Mouse (Mus musculus) liver, postnatal 0 days (tissue): Measurements from ENCODE around the gene Pkp3.

Experiments
- CTCF ChIP-seq: sonication (generic); IDR thresholded peaks from 2 replicates; pipeline ENCODE4 v1.5.1; 2016; ENCODE audit warnings: antibody characterized with exemption, low read depth
- EP300 ChIP-seq: IDR thresholded peaks from 2 replicates; pipeline ENCODE4 v1.6.1; 2016; ENCODE audit warnings: antibody characterized with exemption, low read depth, mild to moderate bottlenecking

DNA sequence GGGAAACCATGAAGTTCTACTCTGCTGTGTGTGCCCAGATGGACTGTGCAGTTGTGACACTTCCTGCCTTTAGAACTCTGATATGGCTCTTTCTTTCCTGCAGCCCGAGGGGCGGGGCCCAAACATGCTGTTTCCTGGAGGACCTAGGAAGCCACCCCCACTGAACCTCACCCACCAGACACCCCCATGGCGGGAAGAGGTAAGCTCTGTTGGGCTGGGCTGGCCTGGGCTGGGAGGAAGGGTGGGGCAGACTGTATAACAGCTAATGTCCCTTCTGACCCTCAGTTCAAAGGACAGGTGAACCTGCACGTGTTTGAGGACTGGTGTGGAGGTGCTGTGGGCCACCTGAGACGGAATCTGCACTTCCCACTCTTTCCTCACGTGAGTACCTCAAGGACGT lies 13.8 kb upstream of the Pkp3 start:
- TF ChIP-seq CTCF (no peak), EP300 (no peak)
